Mouse (Mus musculus) gastrocnemius, postnatal 14 days (tissue): ENCODE measurements around the gene Dap3. TPM values are rescaled to one million over a fixed set of nuclear protein-coding genes. Genes with fewer than 3 reads are reported as not detected.
A peak's percentile ranks its signal among the peaks of the same experiment; 100 is the strongest.
"Not testable (repeated sequence)": the region's sequence is repeated elsewhere in the genome, so short reads cannot be mapped to it uniquely, and the experiment has no call there.

Experiments used
- DNase-seq: peaks from one replicate; pipeline ENCODE4 v3.0.0; 2021; ENCODE audit warnings: mixed read lengths
- intact Hi-C: fragments of 180-260 bp; cut with DNase I; formaldehyde crosslinking; loops from one replicate; pipeline ENCODE4 v1.15.1; 2025; ENCODE audit warnings: low total_unique reads
- total RNA-seq, 2 experiments: library from RNA; stranded (reverse); gene quantifications; 2 replicates each; pipeline ENCODE4 v1.2.3; 2021

Gene Dap3
- total RNA-seq, 2 experiments from 2014 or later, result 58.7 to 62.5 TPM

- intact Hi-C loops, result no loop called here
- no peak for DNase-seq
These were observed 32.0 kb downstream of the Dap3 start for GRCm38 (mm10) chr3:88918981-88919380.

- intact Hi-C loops, result no loop called here
- no peak for DNase-seq
These were observed 36.6 kb downstream of the Dap3 start for GRCm38 (mm10) chr3:88914384-88914810.

- peak; percentile 94 for DNase-seq
- intact Hi-C loops, result no loop called here
These were observed 37.2 kb downstream of the Dap3 start, which contains the start of gene Msto1 for GRCm38 (mm10) chr3:88913511-88914383. Msto1 (minus strand) TSS chr3:88913999.

GRCm38 (mm10) chr3:88912585-88912984, 38.4 kb downstream of the Dap3 start:
- no peak for DNase-seq
- intact Hi-C loops, result no loop called here

GRCm38 (mm10) chr3:88906393-88907159, 44.4 kb downstream of the Dap3 start:
- intact Hi-C loops, result no loop called here

GRCm38 (mm10) chr3:88905741-88906140, 45.2 kb downstream of the Dap3 start:
- DNase-seq, result no peak
- intact Hi-C loops, result no loop called here

More at GRCm38 (mm10) chr3:88906393-88907159, 44.4 kb downstream of the Dap3 start:
- DNase-seq, result no peak

- intact Hi-C loops, result no loop called here
These were observed 45.8 kb downstream of the Dap3 start for GRCm38 (mm10) chr3:88905209-88905608.

GRCm38 (mm10) chr3:88904803-88905202, 46.2 kb downstream of the Dap3 start:
- intact Hi-C loops, result no loop called here
- DNase-seq, result no peak

More at GRCm38 (mm10) chr3:88905209-88905608, 45.8 kb downstream of the Dap3 start:
- DNase-seq, result no peak

GRCm38 (mm10) chr3:88893011-88893410, 58.0 kb downstream of the Dap3 start:
- DNase-seq, intact Hi-C loops: not testable (repeated sequence)

- intact Hi-C loops, DNase-seq: not testable (repeated sequence)
These were observed 68.4 kb downstream of the Dap3 start for GRCm38 (mm10) chr3:88882536-88882935.

Other genes starting within 250 kb of the Dap3 start
- 10 to 100 TPM; 17.3 to 21.4 TPM for gene Rit1, start 234.3 kb downstream of the Dap3 start, total RNA-seq
- 1 to 10 TPM; 3.7 to 4.2 TPM for gene Syt11, start 176.0 kb downstream of the Dap3 start, total RNA-seq
- 10 to 100 TPM; 11.9 to 12.5 TPM for gene Gon4l, start 116.0 kb downstream of the Dap3 start, total RNA-seq
- 10 to 100 TPM; 10.5 to 12.6 TPM for gene Msto1, start 37.2 kb downstream of the Dap3 start, total RNA-seq
- 10 to 100 TPM; 24.4 to 24.7 TPM for gene Ash1l, start 559 bp downstream of the Dap3 start, total RNA-seq
- gene Rusc1, start 142.1 kb upstream of the Dap3 start, total RNA-seq, result 10 to 100 TPM; 10.3 TPM
- not detected for gene Gm43738, start 149.9 kb upstream of the Dap3 start, total RNA-seq
- 10 to 100 TPM; 24.7 to 30.7 TPM for gene Fdps, start 150.8 kb upstream of the Dap3 start, total RNA-seq
- gene Pklr, start 185.0 kb upstream of the Dap3 start, total RNA-seq, result not detected
- gene Hcn3, start 209.0 kb upstream of the Dap3 start, total RNA-seq, result under 1 TPM; 0.41 to 0.42 TPM
- 10 to 100 TPM; 18.2 to 18.6 TPM for gene Clk2, start 213.6 kb upstream of the Dap3 start, total RNA-seq
- 10 to 100 TPM; 32.1 to 35.6 TPM for gene Scamp3, start 226.3 kb upstream of the Dap3 start, total RNA-seq
- 10 to 100 TPM; 10.7 to 12.6 TPM for gene Fam189b, start 232.0 kb upstream of the Dap3 start, total RNA-seq